Mouse (Mus musculus) limb, embryonic 10.5 days (tissue): ENCODE results near the gene Otud3. TPM values are rescaled to one million over a fixed set of nuclear protein-coding genes. Genes with fewer than 3 reads are reported as not detected.

Experiments
- DNase-seq: peaks from one replicate; pipeline ENCODE4 v3.0.0-alpha.2; 2017; ENCODE audit warnings: low spot score
- H3K27ac ChIP-seq: fragments of 300-500 bp; sonication (generic); 2 replicates; pipeline ENCODE4 v1.5.1; 2016; ENCODE audit warnings: mild to moderate bottlenecking
- H3K27me3 ChIP-seq: fragments of 300-500 bp; sonication (generic); 2 replicates; pipeline ENCODE4 v1.6.1; 2016; ENCODE audit warnings: low read depth, mild to moderate bottlenecking; ENCODE audit not compliant: poor library complexity, severe bottlenecking
- H3K36me3 ChIP-seq: fragments of 300-500 bp; sonication (generic); 2 replicates; pipeline ENCODE4 v1.6.1; 2016; ENCODE audit warnings: mild to moderate bottlenecking, moderate library complexity
- H3K4me1 ChIP-seq: fragments of 300-500 bp; sonication (generic); 2 replicates; pipeline ENCODE4 v1.6.1; 2016
- H3K4me3 ChIP-seq: fragments of 300-500 bp; sonication (generic); 2 replicates; pipeline ENCODE4 v1.5.1; 2016; ENCODE audit warnings: mild to moderate bottlenecking, moderate library complexity
- H3K9me3 ChIP-seq: fragments of 300-500 bp; sonication (generic); replicated peaks from 2 replicates; pipeline ENCODE4 v1.6.1; 2016; ENCODE audit warnings: mild to moderate bottlenecking
- WGBS: fragments of 180-500 bp; shearing (Covaris S2); methylation state at CpG from one replicate; pipeline ENCODE4 v1.1.7; 2016; 5-methylcytosine and 5-hydroxymethylcytosine counted together
- polyA plus RNA-seq: library from polyadenylated mRNA; unstranded; fragments of >200 nt; fragmentation: Nextera tagmentation; extraction: Ambion mirVana; gene quantifications from 2 replicates; pipeline ENCODE4 v1.2.1, GENCODE M21; 2016

Otud3 gene
- 3.8 and 4.5 TPM in 2 replicates for polyA plus RNA-seq

DNA sequence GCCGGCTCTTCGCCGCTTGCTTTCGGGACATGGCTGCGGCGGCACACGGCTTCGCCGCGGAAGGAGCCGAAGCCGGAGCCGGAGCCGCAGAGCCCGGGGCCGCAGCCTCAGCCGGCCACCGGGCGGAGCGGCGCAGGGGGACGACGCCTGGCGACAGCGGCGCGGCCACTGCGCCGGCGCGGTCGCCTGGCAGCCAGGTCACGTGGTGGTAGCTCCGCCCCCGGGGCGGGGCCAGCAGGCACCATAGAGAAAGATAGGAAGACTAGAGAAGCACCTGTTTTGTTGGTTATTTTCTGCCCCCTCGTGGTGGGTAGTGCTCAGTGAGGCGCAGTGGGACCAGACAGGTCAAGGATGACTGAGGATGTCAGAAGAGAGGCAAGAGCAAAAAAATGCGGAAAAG, at the start of gene Otud3:
Gene Otud3 (minus strand): TSS at position 149 of the 400 bp plus-strand sequence.
- DNase-seq, result peak; percentile 95
- Histone ChIP-seq H3K9me3 (no peaks in the 10 kb centered on the region), H3K36me3 (peaks cover 21% of the 10 kb centered on the region; the same call in 1 of the 2 replicates), H3K27me3 (no peaks in the 10 kb centered on the region), H3K27ac (peak within 1 kb of the TSS; percentile 84), H3K4me1 (peaks cover 13% of the 10 kb centered on the region), H3K4me3 (peak within 1 kb of the TSS; percentile 86)
- WGBS, result 4% methylated on average over 39 of the region's 39 CpGs

DNA sequence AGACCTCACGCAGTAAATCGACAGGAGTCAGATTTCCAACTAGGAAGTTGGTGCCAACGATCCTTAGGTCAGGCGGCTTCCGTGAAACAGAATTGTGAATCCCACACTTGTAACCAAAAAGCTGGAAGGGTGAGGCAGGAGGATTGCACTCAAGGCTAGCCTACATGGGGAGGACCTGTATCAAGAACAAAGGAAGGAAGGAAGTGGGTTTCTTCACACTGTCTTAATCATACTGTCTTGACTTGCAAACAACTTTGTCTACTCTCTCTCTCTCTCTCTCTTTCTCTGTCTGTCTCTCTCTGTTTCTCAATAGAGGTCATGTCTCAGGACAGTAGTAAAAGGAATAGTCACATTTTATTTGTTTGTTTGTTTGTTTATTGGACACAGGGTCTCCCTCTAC, 49.0 kb upstream of the Otud3 start:
- no peaks in the 10 kb centered on the region for H3K4me1 ChIP-seq
- H3K36me3 ChIP-seq, result no peaks in the 10 kb centered on the region
- H3K4me3 ChIP-seq, result no peak overlapping the region
- H3K27me3 ChIP-seq, result 0 out of 2 replicates have a peak, but pooled peaks cover 4% of the 10 kb centered on the region
- H3K9me3 ChIP-seq, result no peaks in the 10 kb centered on the region
- no peak for DNase-seq
- 84% methylated on average over 5 of the region's 5 CpGs for WGBS
- H3K27ac ChIP-seq, result no peak overlapping the region

DNA sequence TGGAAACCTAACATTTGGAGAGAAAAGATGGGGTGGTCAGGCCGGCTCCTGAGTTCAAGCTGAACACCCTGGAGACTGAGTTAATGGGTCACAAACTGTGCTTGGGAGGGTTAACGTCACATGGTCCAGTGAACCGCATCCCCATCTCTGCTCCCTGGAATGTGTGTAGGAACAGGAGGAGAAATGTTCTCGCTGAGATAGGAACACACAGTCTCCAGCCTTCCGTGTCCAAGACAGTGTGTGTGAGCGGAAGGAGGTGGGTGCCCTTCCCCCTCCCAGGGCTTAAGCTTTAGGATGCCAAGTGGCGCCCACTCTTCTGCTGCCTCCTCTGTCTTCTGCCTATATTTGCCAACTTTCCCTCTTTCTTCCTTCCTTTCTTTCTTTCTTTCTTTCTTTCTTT, 46.2 kb upstream of the Otud3 start:
- 80% methylated on average over 7 of the region's 7 CpGs for WGBS
- H3K27ac ChIP-seq, result no peak overlapping the region
- no peaks in the 10 kb centered on the region for H3K9me3 ChIP-seq
- H3K27me3 ChIP-seq, result 0 out of 2 replicates have a peak, but pooled peaks cover 4% of the 10 kb centered on the region
- H3K36me3 ChIP-seq, result no peaks in the 10 kb centered on the region
- no peaks in the 10 kb centered on the region for H3K4me1 ChIP-seq
- DNase-seq, result no peak
- no peak overlapping the region for H3K4me3 ChIP-seq

DNA sequence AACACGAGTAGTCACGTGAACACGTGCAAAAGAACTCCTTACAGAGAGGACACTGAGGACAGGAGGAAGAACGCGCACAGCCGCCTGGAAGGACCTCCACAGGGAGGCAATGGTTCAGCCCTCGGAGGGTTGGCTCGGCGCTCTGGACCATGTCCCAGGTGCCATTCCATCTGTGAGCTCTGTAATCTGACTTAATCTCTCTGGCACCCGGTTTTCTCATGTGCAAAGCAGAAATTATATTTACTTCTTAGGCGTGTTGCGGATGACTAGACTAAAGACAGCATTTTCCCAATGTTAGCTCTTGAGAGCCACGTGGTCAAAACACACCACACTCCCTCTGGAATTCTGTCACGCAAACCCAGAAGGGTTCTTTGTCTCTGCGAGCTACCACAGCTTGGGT, 45.4 kb upstream of the Otud3 start:
- no peaks in the 10 kb centered on the region for H3K4me1 ChIP-seq
- no peak overlapping the region for H3K4me3 ChIP-seq
- no peaks in the 10 kb centered on the region for H3K36me3 ChIP-seq
- no peak overlapping the region for H3K27ac ChIP-seq
- DNase-seq, result no peak
- 0 out of 2 replicates have a peak, but pooled peaks cover 4% of the 10 kb centered on the region for H3K27me3 ChIP-seq
- H3K9me3 ChIP-seq, result no peaks in the 10 kb centered on the region
- 90% methylated on average over 15 of the region's 15 CpGs for WGBS

DNA sequence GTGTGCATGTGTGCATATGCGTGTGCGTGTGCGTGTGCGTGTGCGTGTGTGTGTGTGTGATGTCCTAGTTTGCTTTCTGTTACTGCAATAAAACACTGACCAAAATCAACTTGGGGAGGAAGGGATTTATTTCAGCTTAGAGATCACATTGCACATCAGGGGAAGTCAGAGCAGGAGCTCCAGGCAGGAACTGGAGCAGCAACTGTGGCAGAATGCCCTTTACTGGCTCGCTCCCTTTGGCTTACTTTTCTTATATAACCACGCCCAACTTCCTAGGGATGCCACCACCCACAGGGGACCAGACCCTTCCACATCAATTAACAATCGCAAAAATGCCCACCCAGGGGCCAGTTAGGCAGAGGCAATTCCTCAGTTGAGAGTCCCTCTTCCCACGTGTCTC, 44.9 kb upstream of the Otud3 start:
- WGBS, result 84% methylated on average over 9 of the region's 9 CpGs
- 0 out of 2 replicates have a peak, but pooled peaks cover 4% of the 10 kb centered on the region for H3K27me3 ChIP-seq
- no peaks in the 10 kb centered on the region for H3K4me1 ChIP-seq
- no peaks in the 10 kb centered on the region for H3K36me3 ChIP-seq
- H3K27ac ChIP-seq, result no peak overlapping the region
- no peak overlapping the region for H3K4me3 ChIP-seq
- DNase-seq, result no peak
- no peaks in the 10 kb centered on the region for H3K9me3 ChIP-seq

GRCm38 (mm10) chr4:138948257-138948656, 34.5 kb upstream of the Otud3 start:
- 92% methylated on average over 2 of the region's 2 CpGs for WGBS
- no peaks in the 10 kb centered on the region for H3K27me3 ChIP-seq
- no peaks in the 10 kb centered on the region for H3K9me3 ChIP-seq
- no peak overlapping the region for H3K27ac ChIP-seq
- H3K4me1 ChIP-seq, result no peaks in the 10 kb centered on the region
- no peak overlapping the region for H3K4me3 ChIP-seq
- no peak for DNase-seq
- H3K36me3 ChIP-seq, result no peaks in the 10 kb centered on the region

DNA sequence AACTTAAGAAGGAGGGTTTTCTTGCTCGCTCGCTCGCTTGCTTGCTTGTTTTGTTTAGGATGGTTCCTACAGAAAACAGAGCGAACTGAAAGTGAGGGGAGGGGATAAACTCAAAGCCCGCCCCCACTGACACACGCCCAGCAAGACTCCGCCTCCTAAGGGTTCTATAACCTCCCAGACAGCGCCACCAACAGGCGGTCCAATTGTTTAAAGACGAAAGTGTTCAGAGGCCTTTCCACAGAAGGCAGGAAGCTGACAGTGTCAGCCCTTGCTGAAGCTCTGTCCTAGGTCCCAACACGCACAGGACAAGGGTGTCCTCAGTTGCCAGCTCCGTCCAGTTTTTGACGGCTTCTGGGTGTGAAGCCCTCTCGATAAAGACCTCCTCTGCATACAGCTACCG, 30.0 kb upstream of the Otud3 start:
- Histone ChIP-seq H3K27me3 (no peaks in the 10 kb centered on the region), H3K36me3 (no peaks in the 10 kb centered on the region), H3K9me3 (no peaks in the 10 kb centered on the region), H3K27ac (no peak overlapping the region), H3K4me1 (peaks cover 19% of the 10 kb centered on the region), H3K4me3 (peak overlapping the region; percentile 17; the same call in 1 of the 2 replicates)
- peak; percentile 69 for DNase-seq
- 25% methylated on average over 15 of the region's 15 CpGs for WGBS

- H3K27me3 ChIP-seq, result no peaks in the 10 kb centered on the region
- no peak overlapping the region for H3K4me3 ChIP-seq
- WGBS, result 53% methylated on average over 6 of the region's 6 CpGs
- H3K27ac ChIP-seq, result peak overlapping the region; percentile 60; the same call in 1 of the 2 replicates
- no peak for DNase-seq
- peaks cover 19% of the 10 kb centered on the region for H3K4me1 ChIP-seq
- H3K9me3 ChIP-seq, result no peaks in the 10 kb centered on the region
- no peaks in the 10 kb centered on the region for H3K36me3 ChIP-seq
Observed at GRCm38 (mm10) chr4:138941966-138942365, 28.2 kb upstream of the Otud3 start.

GRCm38 (mm10) chr4:138941401-138941800, 27.7 kb upstream of the Otud3 start:
- Histone ChIP-seq H3K9me3 (no peaks in the 10 kb centered on the region), H3K27me3 (no peaks in the 10 kb centered on the region), H3K36me3 (no peaks in the 10 kb centered on the region), H3K4me3 (no peak overlapping the region; the same call in 1 of the 2 replicates), H3K4me1 (peaks cover 19% of the 10 kb centered on the region), H3K27ac (peak overlapping the region; percentile 54)
- DNase-seq, result no peak
- WGBS, result 34% methylated on average over 7 of the region's 7 CpGs

- 89% methylated on average over 4 of the region's 4 CpGs for WGBS
- Histone ChIP-seq H3K27me3 (no peaks in the 10 kb centered on the region), H3K36me3 (no peaks in the 10 kb centered on the region), H3K4me3 (no peak overlapping the region), H3K9me3 (no peaks in the 10 kb centered on the region), H3K4me1 (peaks cover 19% of the 10 kb centered on the region), H3K27ac (no peak overlapping the region)
- DNase-seq, result no peak
Observed at GRCm38 (mm10) chr4:138939481-138939880, 25.7 kb upstream of the Otud3 start.

- DNase-seq, result no peak
- H3K4me3 ChIP-seq, result no peak overlapping the region
Observed at GRCm38 (mm10) chr4:138938495-138939269, 24.9 kb upstream of the Otud3 start.

DNA sequence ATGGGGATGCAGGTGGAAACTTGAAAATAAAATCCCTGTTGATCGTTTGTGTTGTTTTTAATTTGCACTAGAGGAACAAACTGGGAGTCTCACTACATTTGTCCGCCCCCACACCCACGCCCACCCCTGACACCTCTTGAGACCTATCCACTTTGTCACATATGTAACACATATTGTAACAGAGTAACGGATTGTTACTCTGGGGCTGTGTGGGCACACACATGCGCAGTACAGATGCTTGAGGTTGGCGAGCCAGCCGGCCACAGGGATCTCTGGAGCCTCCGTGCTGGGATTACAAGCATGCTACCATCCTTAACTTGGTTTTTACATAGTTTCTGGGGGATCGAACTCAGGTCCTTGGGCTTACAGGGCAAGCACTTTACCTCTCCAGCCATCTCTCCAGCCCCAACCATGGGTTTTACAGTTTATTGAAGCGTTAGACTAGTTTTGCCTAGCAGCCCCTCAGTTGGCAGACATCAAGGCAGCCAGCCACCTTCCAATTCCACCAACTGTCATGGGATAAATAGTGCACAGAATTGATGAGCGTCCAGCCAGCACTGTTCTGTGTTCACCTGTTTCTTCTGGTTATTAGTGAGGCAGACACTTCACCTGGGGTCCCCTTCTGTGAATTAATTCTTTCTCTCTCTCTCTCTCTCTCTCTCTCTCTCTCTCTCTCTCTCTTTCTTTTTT, 20.9 kb upstream of the Otud3 start:
- H3K4me1 ChIP-seq, result no peaks in the 10 kb centered on the region
- 88% methylated on average over 11 of the region's 11 CpGs for WGBS
- no peaks in the 10 kb centered on the region for H3K9me3 ChIP-seq
- H3K4me3 ChIP-seq, result no peak overlapping the region
- H3K27me3 ChIP-seq, result no peaks in the 10 kb centered on the region
- no peak for DNase-seq
- H3K36me3 ChIP-seq, result no peaks in the 10 kb centered on the region
- H3K27ac ChIP-seq, result no peak overlapping the region

More at GRCm38 (mm10) chr4:138938495-138939269, 24.9 kb upstream of the Otud3 start:
- no peaks in the 10 kb centered on the region for H3K9me3 ChIP-seq
- H3K27me3 ChIP-seq, result no peaks in the 10 kb centered on the region
- H3K4me1 ChIP-seq, result peaks cover 19% of the 10 kb centered on the region
- no peak overlapping the region for H3K27ac ChIP-seq
- WGBS, result 81% methylated on average over 10 of the region's 10 CpGs
- no peaks in the 10 kb centered on the region for H3K36me3 ChIP-seq

DNA sequence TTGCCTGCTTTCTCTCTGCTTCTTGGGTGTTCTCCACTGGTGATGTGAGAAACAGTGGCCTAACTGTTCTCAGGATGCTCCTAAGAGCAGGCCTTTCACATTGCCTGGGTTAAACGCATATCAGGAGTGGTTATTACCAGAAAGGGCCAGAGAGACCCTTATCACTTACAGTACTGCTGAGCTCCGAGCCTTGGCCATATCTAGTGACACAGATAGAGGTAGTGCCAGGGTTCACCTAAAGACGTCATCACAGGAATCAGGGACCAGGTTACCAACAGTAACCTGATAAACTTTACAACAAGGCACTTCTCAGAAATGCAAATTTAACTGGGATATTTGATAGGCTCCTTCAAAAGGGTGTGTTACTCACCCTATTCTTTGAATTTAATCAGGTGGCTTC, 20.1 kb upstream of the Otud3 start:
- Histone ChIP-seq H3K36me3 (no peaks in the 10 kb centered on the region), H3K4me1 (no peaks in the 10 kb centered on the region), H3K27ac (no peak overlapping the region), H3K4me3 (no peak overlapping the region), H3K27me3 (no peaks in the 10 kb centered on the region), H3K9me3 (no peaks in the 10 kb centered on the region)
- WGBS, result 68% methylated on average over 3 of the region's 3 CpGs
- DNase-seq, result no peak
